Mouse (Mus musculus): ENCODE data around the gene Rag2.

- no peak for TF ChIP-seq EP300 (IDR thresholded peaks at IDR 0.05)
- TF ChIP-seq CTCF (IDR thresholded peaks at IDR 0.05): no peak
These were observed 23.8 kb upstream of the Rag2 start for GRCm38 (mm10) chr2:101600703-101601102.
